Mouse (Mus musculus) liver, embryonic 16.5 days (tissue): ENCODE results near the gene Tbc1d22a. TPM values are rescaled to one million over a fixed set of nuclear protein-coding genes. Genes with fewer than 3 reads are reported as not detected.

Experiments used
- ATAC-seq: fragments of 200-750 bp; cut with Nextera tagmentation; 2 replicates; pipeline ENCODE4 v1.8.0; 2017; ENCODE audit warnings: low read depth, mild to moderate bottlenecking, moderate number of reproducible peaks, moderate library complexity
- H3K27ac ChIP-seq: fragments of 300-500 bp; sonication (generic); 2 replicates; pipeline ENCODE4 v1.5.1; 2014; ENCODE audit warnings: mild to moderate bottlenecking, low read length
- H3K27me3 ChIP-seq: fragments of 300-500 bp; sonication (generic); 2 replicates; pipeline ENCODE4 v1.6.1; 2014; ENCODE audit warnings: low read depth, low read length, mixed read lengths; ENCODE audit not compliant: control insufficient read depth, insufficient read depth
- H3K36me3 ChIP-seq: fragments of 300-500 bp; sonication (generic); 2 replicates; pipeline ENCODE4 v1.6.1; 2014; ENCODE audit warnings: mild to moderate bottlenecking; ENCODE audit not compliant: control insufficient read depth, insufficient read depth
- H3K4me1 ChIP-seq: fragments of 300-500 bp; sonication (generic); 2 replicates; pipeline ENCODE4 v1.6.1; 2014; ENCODE audit warnings: low read depth, low read length, mixed read lengths; ENCODE audit not compliant: control insufficient read depth
- H3K4me2 ChIP-seq: fragments of 300-500 bp; sonication (generic); 2 replicates; pipeline ENCODE4 v1.6.1; 2014; ENCODE audit warnings: low read depth, low read length, mixed read lengths
- H3K4me3 ChIP-seq: fragments of 300-500 bp; sonication (generic); 2 replicates; pipeline ENCODE4 v1.5.1; 2014; ENCODE audit warnings: low read depth, mild to moderate bottlenecking, low read length
- H3K9ac ChIP-seq: fragments of 300-500 bp; sonication (generic); 2 replicates; pipeline ENCODE4 v1.6.1; 2014; ENCODE audit warnings: low read depth, low read length
- H3K9me3 ChIP-seq: fragments of 300-500 bp; sonication (generic); replicated peaks from 2 replicates; pipeline ENCODE4 v1.6.1; 2016; ENCODE audit warnings: low read length; ENCODE audit not compliant: control insufficient read depth
- WGBS: fragments of 180-500 bp; shearing (Covaris S2); extraction: QIAGEN DNeasy Blood & Tissue Kit; methylation state at CpG from one replicate; pipeline ENCODE4 v1.1.7; 2014; ENCODE audit not compliant: insufficient replicate concordance; 5-methylcytosine and 5-hydroxymethylcytosine counted together
- polyA plus RNA-seq: library from polyadenylated mRNA; unstranded; fragments of >200 nt; fragmentation: Nextera tagmentation; extraction: Ambion mirVana; gene quantifications from 2 replicates; pipeline ENCODE4 v1.2.1, GENCODE M21; 2015

The Tbc1d22a gene
- polyA plus RNA-seq, 1 experiment from 2014 or later, result 8.1 TPM

- Histone ChIP-seq H3K27ac (no peak overlapping the region), H3K27me3 (no peaks in the 10 kb centered on the region), H3K4me1 (no peaks in the 10 kb centered on the region), H3K9me3 (no peaks in the 10 kb centered on the region), H3K9ac (no peak overlapping the region), H3K4me2 (no peak overlapping the region), H3K36me3 (no peaks in the 10 kb centered on the region), H3K4me3 (no peak overlapping the region)
- WGBS, result 27% methylated on average over 2 of the region's 2 CpGs
- ATAC-seq, result 0 out of 2 replicates have a peak, but pooled peaks have one; percentile 7
These were observed 141.6 kb downstream of the Tbc1d22a start for GRCm38 (mm10) chr15:86355857-86356256.

GRCm38 (mm10) chr15:86360376-86360775 lies 146.1 kb downstream of the Tbc1d22a start:
- H3K9me3 ChIP-seq, result no peaks in the 10 kb centered on the region
- WGBS, result 66% methylated on average over 3 of the region's 3 CpGs
- no peak overlapping the region for H3K27ac ChIP-seq
- H3K36me3 ChIP-seq, result no peaks in the 10 kb centered on the region
- no peaks in the 10 kb centered on the region for H3K27me3 ChIP-seq
- H3K9ac ChIP-seq, result no peak overlapping the region
- no peaks in the 10 kb centered on the region for H3K4me1 ChIP-seq
- no peak overlapping the region for H3K4me2 ChIP-seq
- no peak overlapping the region for H3K4me3 ChIP-seq
- no peak for ATAC-seq

GRCm38 (mm10) chr15:86362306-86363150 lies 148.3 kb downstream of the Tbc1d22a start:
- no peaks in the 10 kb centered on the region for H3K4me1 ChIP-seq
- no peaks in the 10 kb centered on the region for H3K27me3 ChIP-seq
- ATAC-seq, result no peak
- H3K4me3 ChIP-seq, result no peak overlapping the region
- 52% methylated on average over 10 of the region's 10 CpGs for WGBS
- no peak overlapping the region for H3K9ac ChIP-seq
- H3K9me3 ChIP-seq, result no peaks in the 10 kb centered on the region
- no peak overlapping the region for H3K4me2 ChIP-seq
- H3K36me3 ChIP-seq, result no peaks in the 10 kb centered on the region
- no peak overlapping the region for H3K27ac ChIP-seq

GRCm38 (mm10) chr15:86363841-86364295 lies 149.6 kb downstream of the Tbc1d22a start:
- Histone ChIP-seq H3K27ac (no peak overlapping the region), H3K4me2 (no peak overlapping the region)
- WGBS, result 34% methylated on average over 4 of the region's 4 CpGs

GRCm38 (mm10) chr15:86364948-86365658 lies 150.8 kb downstream of the Tbc1d22a start:
- H3K4me1 ChIP-seq, result no peaks in the 10 kb centered on the region
- H3K4me3 ChIP-seq, result no peak overlapping the region
- H3K27me3 ChIP-seq, result no peaks in the 10 kb centered on the region
- WGBS, result 78% methylated on average over 10 of the region's 10 CpGs
- H3K9me3 ChIP-seq, result no peaks in the 10 kb centered on the region
- H3K27ac ChIP-seq, result no peak overlapping the region
- H3K9ac ChIP-seq, result no peak overlapping the region
- no peak overlapping the region for H3K4me2 ChIP-seq
- ATAC-seq, result no peak
- no peaks in the 10 kb centered on the region for H3K36me3 ChIP-seq

More at GRCm38 (mm10) chr15:86363841-86364295, 149.6 kb downstream of the Tbc1d22a start:
- H3K27me3 ChIP-seq, result no peaks in the 10 kb centered on the region
- no peak overlapping the region for H3K4me3 ChIP-seq
- no peaks in the 10 kb centered on the region for H3K36me3 ChIP-seq
- H3K9ac ChIP-seq, result no peak overlapping the region
- H3K4me1 ChIP-seq, result no peaks in the 10 kb centered on the region
- no peak for ATAC-seq
- no peaks in the 10 kb centered on the region for H3K9me3 ChIP-seq

GRCm38 (mm10) chr15:86366726-86367125 lies 152.5 kb downstream of the Tbc1d22a start:
- no peak overlapping the region for H3K27ac ChIP-seq
- H3K36me3 ChIP-seq, result no peaks in the 10 kb centered on the region
- no peak overlapping the region for H3K4me3 ChIP-seq
- whole genome bisulfite sequencing, result 66% methylated on average over 4 of the region's 4 CpGs
- no peaks in the 10 kb centered on the region for H3K4me1 ChIP-seq
- H3K9me3 ChIP-seq, result no peaks in the 10 kb centered on the region
- H3K4me2 ChIP-seq, result no peak overlapping the region
- no peak for ATAC-seq
- H3K27me3 ChIP-seq, result no peaks in the 10 kb centered on the region
- no peak overlapping the region for H3K9ac ChIP-seq

- no peak overlapping the region for H3K4me3 ChIP-seq
- no peaks in the 10 kb centered on the region for H3K9me3 ChIP-seq
- H3K27ac ChIP-seq, result no peak overlapping the region
- no peaks in the 10 kb centered on the region for H3K36me3 ChIP-seq
- no peak overlapping the region for H3K9ac ChIP-seq
- WGBS, result 79% methylated on average over 8 of the region's 8 CpGs
- H3K4me1 ChIP-seq, result no peaks in the 10 kb centered on the region
- no peaks in the 10 kb centered on the region for H3K27me3 ChIP-seq
- no peak overlapping the region for H3K4me2 ChIP-seq
- no peak for ATAC-seq
These were observed 153.0 kb downstream of the Tbc1d22a start for GRCm38 (mm10) chr15:86367247-86367646.

GRCm38 (mm10) chr15:86370846-86371245 lies 156.6 kb downstream of the Tbc1d22a start:
- Histone ChIP-seq H3K9ac (no peak overlapping the region), H3K27me3 (no peaks in the 10 kb centered on the region), H3K27ac (no peak overlapping the region), H3K9me3 (no peaks in the 10 kb centered on the region), H3K4me1 (no peaks in the 10 kb centered on the region), H3K4me3 (no peak overlapping the region), H3K36me3 (no peaks in the 10 kb centered on the region), H3K4me2 (no peak overlapping the region)
- 71% methylated on average over 3 of the region's 3 CpGs for WGBS
- no peak for ATAC-seq

- Histone ChIP-seq H3K9ac (no peak overlapping the region), H3K27ac (no peak overlapping the region), H3K4me1 (no peaks in the 10 kb centered on the region), H3K27me3 (no peaks in the 10 kb centered on the region), H3K4me3 (no peak overlapping the region), H3K9me3 (no peaks in the 10 kb centered on the region), H3K36me3 (no peaks in the 10 kb centered on the region), H3K4me2 (no peak overlapping the region)
- 72% methylated on average over 3 of the region's 3 CpGs for WGBS
- no peak for ATAC-seq
These were observed 161.0 kb downstream of the Tbc1d22a start for GRCm38 (mm10) chr15:86375262-86375661.
